Mouse (Mus musculus): ENCODE measurements around the gene S1pr1. TPM values are rescaled to one million over a fixed set of nuclear protein-coding genes. Genes with fewer than 3 reads are reported as not detected.

The S1pr1 gene
- polyA plus RNA-seq, 1 experiment from 2014 or later: 10.4 TPM

GRCm38 (mm10) chr3:115718886-115719285 lies 4.0 kb upstream of the S1pr1 start:
- peaks cover 2% of the 10 kb centered on the region; the same call in 1 of the 2 replicates for H3K27me3 ChIP-seq (ENCODE audit: control insufficient read depth, insufficient read depth, low read length)
- H3K4me3 ChIP-seq (ENCODE audit: low read length): no peak overlapping the region
- H3K9ac ChIP-seq (ENCODE audit: low read depth, low read length): no peak overlapping the region
- no peak overlapping the region for H3K27ac ChIP-seq (ENCODE audit: low read depth, low read length)
- H3K9me3 ChIP-seq (ENCODE audit: control insufficient read depth, low read length): no peaks in the 10 kb centered on the region
- no peaks in the 10 kb centered on the region for H3K36me3 ChIP-seq (ENCODE audit: control insufficient read depth, insufficient read depth, low read length)
- H3K4me2 ChIP-seq (replicated peaks; ENCODE audit: low read depth, low read length): no peak overlapping the region
- peaks cover 2% of the 10 kb centered on the region; the same call in 1 of the 2 replicates for H3K4me1 ChIP-seq (ENCODE audit: control insufficient read depth, insufficient read depth, low read length)
- 81% methylated on average over 6 of the region's 6 CpGs for WGBS
- no peak for ATAC-seq (ENCODE audit: low FRiP score, low TSS enrichment)

GRCm38 (mm10) chr3:115715900-115716515 lies 1.1 kb upstream of the S1pr1 start:
- WGBS: 58% methylated on average over 3 of the region's 3 CpGs
- no peak overlapping the region for H3K27ac ChIP-seq (ENCODE audit: low read depth, low read length)
- H3K36me3 ChIP-seq (ENCODE audit: control insufficient read depth, insufficient read depth, low read length): no peaks in the 10 kb centered on the region
- peak overlapping the region; percentile 79 for H3K4me2 ChIP-seq (replicated peaks; ENCODE audit: low read depth, low read length)
- H3K9ac ChIP-seq (ENCODE audit: low read depth, low read length): no peak overlapping the region
- peaks cover 8% of the 10 kb centered on the region; the same call in 1 of the 2 replicates for H3K4me1 ChIP-seq (ENCODE audit: control insufficient read depth, insufficient read depth, low read length)
- peaks cover 7% of the 10 kb centered on the region; the same call in 1 of the 2 replicates for H3K27me3 ChIP-seq (ENCODE audit: control insufficient read depth, insufficient read depth, low read length)
- no peak for ATAC-seq (ENCODE audit: low FRiP score, low TSS enrichment)
- H3K4me3 ChIP-seq (ENCODE audit: low read length): peak overlapping the region; percentile 53; the same call in 1 of the 2 replicates
- no peaks in the 10 kb centered on the region for H3K9me3 ChIP-seq (ENCODE audit: control insufficient read depth, low read length)

GRCm38 (mm10) chr3:115714049-115714435 lies 830 bp downstream of the S1pr1 start:
- H3K36me3 ChIP-seq (ENCODE audit: control insufficient read depth, insufficient read depth, low read length): no peaks in the 10 kb centered on the region
- H3K4me1 ChIP-seq (ENCODE audit: control insufficient read depth, insufficient read depth, low read length): peaks cover 8% of the 10 kb centered on the region; the same call in 1 of the 2 replicates
- peak overlapping the region; percentile 45; the same call in 1 of the 2 replicates for H3K9ac ChIP-seq (ENCODE audit: low read depth, low read length)
- H3K4me2 ChIP-seq (replicated peaks; ENCODE audit: low read depth, low read length): peak overlapping the region; percentile 79
- H3K4me3 ChIP-seq (ENCODE audit: low read length): peak overlapping the region; percentile 53
- WGBS: 9% methylated on average over 5 of the region's 5 CpGs
- no peak for ATAC-seq (ENCODE audit: low FRiP score, low TSS enrichment)
- H3K27ac ChIP-seq (ENCODE audit: low read depth, low read length): no peak overlapping the region
- no peaks in the 10 kb centered on the region for H3K9me3 ChIP-seq (ENCODE audit: control insufficient read depth, low read length)
- H3K27me3 ChIP-seq (ENCODE audit: control insufficient read depth, insufficient read depth, low read length): peaks cover 7% of the 10 kb centered on the region; the same call in 1 of the 2 replicates

GRCm38 (mm10) chr3:115713417-115714048 lies 1.3 kb downstream of the S1pr1 start:
- peak overlapping the region; percentile 42; the same call in 1 of the 2 replicates for H3K27ac ChIP-seq (ENCODE audit: low read depth, low read length)
- peak overlapping the region; percentile 79 for H3K4me2 ChIP-seq (replicated peaks; ENCODE audit: low read depth, low read length)
- H3K4me3 ChIP-seq (ENCODE audit: low read length): peak overlapping the region; percentile 53
- ATAC-seq (ENCODE audit: low FRiP score, low TSS enrichment): no peak
- peaks cover 8% of the 10 kb centered on the region; the same call in 1 of the 2 replicates for H3K4me1 ChIP-seq (ENCODE audit: control insufficient read depth, insufficient read depth, low read length)
- H3K9me3 ChIP-seq (ENCODE audit: control insufficient read depth, low read length): no peaks in the 10 kb centered on the region
- H3K9ac ChIP-seq (ENCODE audit: low read depth, low read length): peak overlapping the region; percentile 45; the same call in 1 of the 2 replicates
- peaks cover 7% of the 10 kb centered on the region; the same call in 1 of the 2 replicates for H3K27me3 ChIP-seq (ENCODE audit: control insufficient read depth, insufficient read depth, low read length)
- H3K36me3 ChIP-seq (ENCODE audit: control insufficient read depth, insufficient read depth, low read length): no peaks in the 10 kb centered on the region
- 17% methylated on average over 22 of the region's 22 CpGs for WGBS

GRCm38 (mm10) chr3:115712808-115713200 lies 2.1 kb downstream of the S1pr1 start:
- Histone ChIP-seq H3K27ac (ENCODE audit: low read depth, low read length) (no peak overlapping the region), H3K9me3 (ENCODE audit: control insufficient read depth, low read length) (no peaks in the 10 kb centered on the region), H3K4me2 (replicated peaks; ENCODE audit: low read depth, low read length) (peak overlapping the region; percentile 79; the same call in 1 of the 2 replicates), H3K36me3 (ENCODE audit: control insufficient read depth, insufficient read depth, low read length) (no peaks in the 10 kb centered on the region), H3K4me3 (ENCODE audit: low read length) (peak overlapping the region; percentile 53), H3K4me1 (ENCODE audit: control insufficient read depth, insufficient read depth, low read length) (peaks cover 8% of the 10 kb centered on the region; the same call in 1 of the 2 replicates), H3K27me3 (ENCODE audit: control insufficient read depth, insufficient read depth, low read length) (peaks cover 7% of the 10 kb centered on the region; the same call in 1 of the 2 replicates), H3K9ac (ENCODE audit: low read depth, low read length) (no peak overlapping the region)
- 14% methylated on average over 9 of the region's 9 CpGs for WGBS
- ATAC-seq (ENCODE audit: low FRiP score, low TSS enrichment): peak; percentile 20; the same call in 1 of the 2 replicates

- 92% methylated on average over 27 of the region's 27 CpGs for WGBS
- no peak overlapping the region for H3K27ac ChIP-seq (ENCODE audit: low read depth, low read length)
- no peak overlapping the region for H3K9ac ChIP-seq (ENCODE audit: low read depth, low read length)
- no peaks in the 10 kb centered on the region for H3K36me3 ChIP-seq (ENCODE audit: control insufficient read depth, insufficient read depth, low read length)
- H3K4me1 ChIP-seq (ENCODE audit: control insufficient read depth, insufficient read depth, low read length): peaks cover 8% of the 10 kb centered on the region; the same call in 1 of the 2 replicates
- ATAC-seq (ENCODE audit: low FRiP score, low TSS enrichment): no peak
- H3K9me3 ChIP-seq (ENCODE audit: control insufficient read depth, low read length): no peaks in the 10 kb centered on the region
- peaks cover 7% of the 10 kb centered on the region; the same call in 1 of the 2 replicates for H3K27me3 ChIP-seq (ENCODE audit: control insufficient read depth, insufficient read depth, low read length)
- H3K4me3 ChIP-seq (ENCODE audit: low read length): no peak overlapping the region; the same call in 1 of the 2 replicates
- H3K4me2 ChIP-seq (replicated peaks; ENCODE audit: low read depth, low read length): peak overlapping the region; percentile 79
These were observed 2.7 kb downstream of the S1pr1 start for GRCm38 (mm10) chr3:115711924-115712807.

- H3K4me1 ChIP-seq (ENCODE audit: control insufficient read depth, insufficient read depth, low read length): peaks cover 8% of the 10 kb centered on the region; the same call in 1 of the 2 replicates
- WGBS: 79% methylated on average over 3 of the region's 3 CpGs
- H3K4me3 ChIP-seq (ENCODE audit: low read length): no peak overlapping the region
These were observed 3.5 kb downstream of the S1pr1 start for GRCm38 (mm10) chr3:115711393-115711792.

GRCm38 (mm10) chr3:115710051-115710450 lies 4.8 kb downstream of the S1pr1 start:
- ATAC-seq (ENCODE audit: low FRiP score, low TSS enrichment): no peak
- Histone ChIP-seq H3K9ac (ENCODE audit: low read depth, low read length) (no peak overlapping the region), H3K4me2 (replicated peaks; ENCODE audit: low read depth, low read length) (no peak overlapping the region), H3K4me3 (ENCODE audit: low read length) (no peak overlapping the region), H3K27me3 (ENCODE audit: control insufficient read depth, insufficient read depth, low read length) (peaks cover 7% of the 10 kb centered on the region; the same call in 1 of the 2 replicates), H3K4me1 (ENCODE audit: control insufficient read depth, insufficient read depth, low read length) (peaks cover 8% of the 10 kb centered on the region; the same call in 1 of the 2 replicates), H3K27ac (ENCODE audit: low read depth, low read length) (no peak overlapping the region), H3K9me3 (ENCODE audit: control insufficient read depth, low read length) (no peaks in the 10 kb centered on the region), H3K36me3 (ENCODE audit: control insufficient read depth, insufficient read depth, low read length) (no peaks in the 10 kb centered on the region)
- WGBS: 81% methylated on average over 2 of the region's 2 CpGs

More at GRCm38 (mm10) chr3:115711393-115711792, 3.5 kb downstream of the S1pr1 start:
- Histone ChIP-seq H3K9me3 (ENCODE audit: control insufficient read depth, low read length) (no peaks in the 10 kb centered on the region), H3K9ac (ENCODE audit: low read depth, low read length) (no peak overlapping the region), H3K27me3 (ENCODE audit: control insufficient read depth, insufficient read depth, low read length) (peaks cover 7% of the 10 kb centered on the region; the same call in 1 of the 2 replicates), H3K36me3 (ENCODE audit: control insufficient read depth, insufficient read depth, low read length) (no peaks in the 10 kb centered on the region), H3K4me2 (replicated peaks; ENCODE audit: low read depth, low read length) (peak overlapping the region; percentile 17), H3K27ac (ENCODE audit: low read depth, low read length) (no peak overlapping the region)
- no peak for ATAC-seq (ENCODE audit: low FRiP score, low TSS enrichment)

All from kidney, embryonic 14.5 days (tissue).